Mouse (Mus musculus) hindbrain, postnatal 0 days (tissue): ENCODE measurements at regions not wholly inside any gene's neighbourhood (a gene's known extent, or its start where the extent isn't known, plus 50 kb on each side); places are given as distances from the start of the nearest gene placed in this dataset.

ENCODE experiments used
- ATAC-seq: fragments of 200-750 bp; cut with Nextera tagmentation; 2 replicates; pipeline ENCODE4 v1.8.0; 2017; ENCODE audit warnings: mild to moderate bottlenecking, moderate TSS enrichment, moderate library complexity
- DNase-seq: peaks from one replicate; pipeline ENCODE4 v3.0.0-alpha.2; 2015; ENCODE audit warnings: low spot score
- H3K27ac ChIP-seq: fragments of 300-500 bp; sonication (generic); 2 replicates; pipeline ENCODE4 v1.5.1; 2014; ENCODE audit warnings: mild to moderate bottlenecking
- H3K27me3 ChIP-seq: fragments of 300-500 bp; sonication (generic); 2 replicates; pipeline ENCODE4 v1.6.1; 2014; ENCODE audit warnings: low read length, mixed read lengths; ENCODE audit not compliant: insufficient read depth
- H3K36me3 ChIP-seq: fragments of 300-500 bp; sonication (generic); 2 replicates; pipeline ENCODE4 v1.6.1; 2014; ENCODE audit warnings: low read length, mixed read lengths; ENCODE audit not compliant: insufficient read depth
- H3K4me1 ChIP-seq: fragments of 300-500 bp; sonication (generic); 2 replicates; pipeline ENCODE4 v1.6.1; 2014; ENCODE audit warnings: antibody characterized with exemption, low read length, mixed read lengths; ENCODE audit not compliant: insufficient read depth
- H3K4me2 ChIP-seq: fragments of 300-500 bp; sonication (generic); 2 replicates; pipeline ENCODE4 v1.6.1; 2014; ENCODE audit warnings: low read depth, mild to moderate bottlenecking, low read length, moderate library complexity, mixed read lengths
- H3K4me3 ChIP-seq: fragments of 300-500 bp; sonication (generic); 2 replicates; pipeline ENCODE4 v1.5.1; 2014; ENCODE audit warnings: low read length
- H3K9ac ChIP-seq: fragments of 300-500 bp; sonication (generic); replicated peaks from 2 replicates; pipeline ENCODE4 v1.6.1; 2014; ENCODE audit warnings: mild to moderate bottlenecking, low read length, moderate library complexity, mixed read lengths
- H3K9me3 ChIP-seq: fragments of 300-500 bp; sonication (generic); 2 replicates; pipeline ENCODE4 v1.6.1; 2016; ENCODE audit warnings: low read length, mixed read lengths
- CTCF ChIP-seq: IDR thresholded peaks from 2 replicates; pipeline ENCODE4 v1.5.1; 2016; ENCODE audit warnings: antibody characterized with exemption, control low read depth, low read depth
- WGBS: fragments of 180-500 bp; shearing (Covaris S2); extraction: QIAGEN DNeasy Blood & Tissue Kit; methylation state at CpG from one replicate; pipeline ENCODE4 v1.1.7; 2014; 5-methylcytosine and 5-hydroxymethylcytosine counted together

DNA sequence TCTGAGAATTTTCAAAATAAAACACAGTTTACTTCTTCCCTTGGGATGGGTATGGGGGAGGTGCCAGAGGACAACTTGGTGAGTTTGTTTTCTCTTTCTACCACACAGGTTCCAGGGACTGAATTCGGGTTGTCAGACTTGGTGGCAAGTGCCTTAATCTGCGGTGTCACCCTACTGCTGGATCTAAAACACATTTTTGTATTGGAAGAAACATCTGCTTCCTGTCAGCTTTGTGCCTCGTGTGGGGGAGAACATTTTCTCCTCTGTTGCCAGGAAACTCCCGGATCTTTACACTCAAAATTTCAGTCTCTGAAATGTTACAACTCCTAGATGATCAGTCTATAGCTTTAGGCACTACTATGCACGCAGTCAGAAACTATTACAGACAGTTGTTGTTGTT lies 228.3 kb downstream of the Ktn1 start:
- DNase-seq = no peak
- Histone ChIP-seq H3K4me1 (no peaks in the 10 kb centered on the region), H3K36me3 (no peaks in the 10 kb centered on the region), H3K27me3 (no peaks in the 10 kb centered on the region), H3K27ac (no peak overlapping the region), H3K9me3 (no peaks in the 10 kb centered on the region), H3K4me3 (no peak overlapping the region), H3K4me2 (no peak overlapping the region), H3K9ac (no peak overlapping the region)
- no peak for TF ChIP-seq CTCF
- ATAC-seq = no peak
- WGBS = 66% methylated on average over 5 of the region's 5 CpGs

DNA sequence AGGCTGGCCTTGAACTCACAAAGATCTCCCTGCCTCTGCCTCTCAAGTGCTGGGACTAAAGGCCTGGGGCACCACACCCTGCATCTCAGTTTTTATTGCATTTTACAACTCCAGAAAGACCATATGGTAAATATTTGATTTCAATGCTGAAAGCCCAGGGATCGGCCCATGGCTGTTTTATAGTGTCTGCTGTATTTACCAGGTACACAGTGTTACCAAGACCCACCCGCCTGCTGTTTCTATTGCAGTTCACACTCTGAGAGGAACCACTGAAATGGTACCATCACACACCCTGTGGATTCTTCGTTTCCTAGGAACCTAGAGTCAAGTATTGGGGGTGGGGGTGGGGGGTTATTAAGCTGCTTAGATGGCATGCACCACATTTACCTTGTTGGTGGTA lies 228.9 kb downstream of the Ktn1 start:
- DNase-seq (no peak), ATAC-seq (no peak)
- Histone ChIP-seq H3K4me3 (no peak overlapping the region), H3K27me3 (no peaks in the 10 kb centered on the region), H3K4me1 (no peaks in the 10 kb centered on the region), H3K4me2 (no peak overlapping the region), H3K27ac (no peak overlapping the region), H3K9ac (no peak overlapping the region), H3K36me3 (no peaks in the 10 kb centered on the region), H3K9me3 (no peaks in the 10 kb centered on the region)
- no peak for TF ChIP-seq CTCF
- WGBS = 91% methylated on average over 3 of the region's 3 CpGs

DNA sequence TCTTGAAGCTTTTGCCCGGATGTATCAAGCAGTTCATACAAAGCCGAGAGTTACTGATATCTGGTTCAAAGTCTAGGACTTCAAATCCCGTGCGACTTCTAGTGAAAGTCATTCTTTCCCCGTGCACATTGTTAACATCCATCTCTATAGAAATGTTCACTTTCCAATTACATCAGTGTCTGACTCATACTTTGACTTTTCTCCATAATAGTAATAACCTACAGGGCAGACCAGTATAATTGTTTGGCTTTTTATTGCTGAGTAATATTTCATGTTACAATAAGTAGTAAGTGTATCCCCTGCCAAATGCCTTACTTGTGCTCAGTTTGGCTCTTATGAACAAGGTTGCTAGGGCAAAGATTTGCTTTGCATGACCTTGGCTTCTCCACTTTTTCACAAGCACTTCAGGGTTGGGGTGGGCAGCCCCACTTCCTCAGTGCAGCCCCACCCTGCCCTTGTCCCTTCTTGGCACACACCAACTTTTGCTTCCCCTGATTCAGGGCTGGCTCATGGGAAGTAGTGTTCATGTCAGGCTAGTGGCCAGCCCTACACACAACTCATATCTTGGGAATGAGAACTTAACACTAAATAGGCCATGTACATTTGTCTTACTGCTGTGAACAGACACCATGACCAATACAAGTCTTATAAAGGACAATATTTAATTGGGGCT lies 229.7 kb downstream of the Ktn1 start:
- no peaks in the 10 kb centered on the region for H3K9me3 ChIP-seq
- ATAC-seq (no peak), DNase-seq (no peak)
- no peak overlapping the region for H3K9ac ChIP-seq
- H3K4me2 ChIP-seq = no peak overlapping the region
- no peaks in the 10 kb centered on the region for H3K4me1 ChIP-seq
- WGBS = 94% methylated on average over 5 of the region's 5 CpGs
- no peak overlapping the region for H3K27ac ChIP-seq
- H3K36me3 ChIP-seq = no peaks in the 10 kb centered on the region
- no peak for TF ChIP-seq CTCF
- H3K4me3 ChIP-seq = no peak overlapping the region
- H3K27me3 ChIP-seq = no peaks in the 10 kb centered on the region

DNA sequence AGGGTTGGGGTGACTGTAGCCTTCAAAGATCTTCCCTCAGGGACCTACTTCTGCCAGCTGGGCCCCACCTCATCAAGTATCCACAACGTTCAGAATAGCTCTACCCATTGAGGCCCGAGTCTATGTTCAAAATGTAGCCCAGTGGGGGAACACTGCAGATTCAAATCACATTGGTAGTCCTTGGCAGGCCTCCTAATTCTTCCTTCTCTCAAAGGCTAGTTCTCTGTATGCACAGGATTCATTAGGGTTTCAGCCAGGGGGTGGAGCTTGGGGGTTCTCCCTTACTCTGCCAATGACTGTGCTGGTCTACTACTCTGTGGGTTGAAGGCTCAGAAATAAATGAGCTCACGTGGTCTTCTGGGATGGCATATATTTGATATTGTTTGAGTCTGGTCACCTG lies 235.3 kb upstream of the Peli2 start:
- TF ChIP-seq CTCF = no peak
- H3K4me2 ChIP-seq = no peak overlapping the region
- WGBS = 53% methylated on average over 3 of the region's 3 CpGs
- no peaks in the 10 kb centered on the region for H3K36me3 ChIP-seq
- no peak overlapping the region for H3K9ac ChIP-seq
- no peaks in the 10 kb centered on the region for H3K27me3 ChIP-seq
- no peaks in the 10 kb centered on the region for H3K4me1 ChIP-seq
- no peak overlapping the region for H3K27ac ChIP-seq
- DNase-seq (peak; percentile 48), ATAC-seq (peak; percentile 47; the same call in 1 of the 2 replicates)
- H3K9me3 ChIP-seq = no peaks in the 10 kb centered on the region
- H3K4me3 ChIP-seq = no peak overlapping the region

DNA sequence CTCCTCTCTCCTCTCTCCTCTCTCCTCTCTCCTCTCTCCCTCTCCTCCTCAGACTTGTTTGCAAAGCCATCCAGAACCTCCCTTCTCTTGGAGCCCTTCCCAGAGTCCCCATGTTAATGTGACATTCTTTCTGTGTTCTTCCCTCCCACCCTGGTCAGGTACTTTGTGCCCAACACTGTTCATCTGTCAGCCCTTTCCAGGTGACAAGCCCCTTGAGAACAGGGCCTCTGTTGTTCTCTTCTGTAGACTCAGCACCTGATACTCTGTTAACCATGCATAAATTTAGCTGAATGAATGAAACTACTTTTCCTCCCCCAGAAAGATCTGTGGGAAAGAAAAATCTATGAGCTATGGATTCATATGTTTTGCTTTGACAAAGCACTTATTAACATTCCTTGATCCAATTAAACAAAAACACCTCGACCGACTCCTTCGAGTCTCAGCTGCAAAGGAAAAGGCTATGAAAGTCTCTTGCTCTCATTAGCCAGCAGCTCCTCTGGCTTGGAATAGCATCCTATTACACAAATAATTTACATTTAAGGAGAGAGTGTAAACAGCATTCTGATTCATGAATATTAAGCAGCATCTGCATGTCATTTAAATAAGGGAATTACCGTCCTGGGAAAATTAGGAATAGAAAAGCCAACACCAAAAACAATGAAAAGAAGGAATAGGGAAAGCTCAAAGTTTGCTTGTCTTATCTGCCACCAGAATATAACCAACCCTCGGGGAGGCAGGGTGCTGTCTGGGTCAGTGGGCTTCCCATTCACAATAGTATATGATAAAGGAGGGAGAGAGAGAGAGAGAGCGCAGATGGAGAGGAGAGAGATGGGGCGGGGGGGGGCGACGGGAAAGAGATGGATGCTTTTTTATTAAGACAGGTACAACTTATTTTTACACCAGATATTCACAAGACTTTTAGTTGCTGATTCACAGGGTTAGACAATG lies 230.1 kb upstream of the Peli2 start:
- TF ChIP-seq CTCF = no peak
- Histone ChIP-seq H3K4me3 (no peak overlapping the region), H3K27ac (no peak overlapping the region), H3K36me3 (no peaks in the 10 kb centered on the region), H3K9me3 (no peaks in the 10 kb centered on the region), H3K4me2 (no peak overlapping the region), H3K4me1 (no peaks in the 10 kb centered on the region), H3K9ac (no peak overlapping the region), H3K27me3 (no peaks in the 10 kb centered on the region)
- DNase-seq = no peak
- no peak for ATAC-seq
- WGBS = 50% methylated on average over 9 of the region's 9 CpGs

DNA sequence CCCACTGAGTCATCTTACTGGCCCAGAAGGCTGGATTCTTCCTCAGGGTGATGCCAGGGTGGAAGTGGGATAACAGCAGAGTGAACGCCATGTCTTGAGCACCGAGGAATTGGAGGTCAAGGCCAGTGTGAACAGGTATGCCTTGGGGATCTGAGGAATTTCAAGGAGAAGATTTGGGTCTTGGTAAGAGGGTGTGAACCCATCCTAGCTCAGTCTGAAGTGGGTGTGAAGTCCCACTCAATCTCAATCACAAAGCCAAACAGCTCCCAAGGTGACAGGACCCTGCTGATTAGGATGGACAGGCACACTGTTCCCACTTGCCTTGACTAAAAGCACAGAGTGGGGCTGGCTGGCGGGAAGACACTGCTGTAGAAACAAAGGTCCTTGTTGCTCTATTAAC lies 224.0 kb upstream of the Peli2 start:
- Histone ChIP-seq H3K4me2 (no peak overlapping the region), H3K9ac (no peak overlapping the region), H3K4me3 (no peak overlapping the region), H3K36me3 (no peaks in the 10 kb centered on the region), H3K27ac (no peak overlapping the region), H3K9me3 (no peaks in the 10 kb centered on the region), H3K27me3 (no peaks in the 10 kb centered on the region), H3K4me1 (no peaks in the 10 kb centered on the region)
- DNase-seq (no peak), ATAC-seq (no peak)
- WGBS = 89% methylated on average over 3 of the region's 3 CpGs
- TF ChIP-seq CTCF = no peak
